Mouse (Mus musculus): ENCODE results near the gene Gng3.

The Gng3 gene

DNA sequence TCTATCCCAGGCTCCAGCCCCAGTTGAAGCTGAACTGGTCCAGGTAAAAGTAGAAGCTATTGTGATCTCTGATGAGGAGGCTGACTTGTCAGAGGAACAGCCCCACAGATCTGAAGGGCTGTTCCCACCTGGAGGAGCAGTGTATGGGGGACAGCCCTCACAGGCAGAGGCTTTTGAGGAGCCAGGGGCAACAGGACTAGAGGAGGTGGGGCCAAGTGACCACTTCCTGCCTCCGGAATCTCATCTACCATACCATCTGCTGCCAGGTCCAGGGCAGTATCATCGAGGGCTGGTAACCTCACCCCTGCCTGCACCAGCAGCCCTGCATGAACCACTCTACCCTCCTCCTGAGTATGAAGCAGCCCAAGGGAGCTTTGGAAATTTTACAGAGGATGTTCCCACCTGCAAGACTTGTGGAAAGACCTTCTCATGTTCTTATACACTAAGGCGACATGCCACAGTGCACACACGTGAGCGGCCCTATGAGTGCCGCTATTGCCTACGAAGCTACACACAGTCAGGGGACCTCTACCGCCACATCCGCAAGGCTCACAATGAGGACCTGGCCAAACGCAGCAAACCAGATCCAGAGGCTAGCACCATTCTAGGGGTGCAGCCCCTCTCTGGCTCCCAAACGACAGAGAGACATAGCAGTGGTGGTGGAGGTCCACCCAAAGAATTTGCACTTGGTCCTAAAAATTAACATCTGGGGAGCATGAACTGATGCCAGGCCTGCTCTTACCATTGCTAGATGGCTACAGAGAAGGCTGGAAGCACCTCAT lies 34.9 kb downstream of the Gng3 start:
- no peak for DNase-seq (ENCODE audit: extremely low spot score)

DNA sequence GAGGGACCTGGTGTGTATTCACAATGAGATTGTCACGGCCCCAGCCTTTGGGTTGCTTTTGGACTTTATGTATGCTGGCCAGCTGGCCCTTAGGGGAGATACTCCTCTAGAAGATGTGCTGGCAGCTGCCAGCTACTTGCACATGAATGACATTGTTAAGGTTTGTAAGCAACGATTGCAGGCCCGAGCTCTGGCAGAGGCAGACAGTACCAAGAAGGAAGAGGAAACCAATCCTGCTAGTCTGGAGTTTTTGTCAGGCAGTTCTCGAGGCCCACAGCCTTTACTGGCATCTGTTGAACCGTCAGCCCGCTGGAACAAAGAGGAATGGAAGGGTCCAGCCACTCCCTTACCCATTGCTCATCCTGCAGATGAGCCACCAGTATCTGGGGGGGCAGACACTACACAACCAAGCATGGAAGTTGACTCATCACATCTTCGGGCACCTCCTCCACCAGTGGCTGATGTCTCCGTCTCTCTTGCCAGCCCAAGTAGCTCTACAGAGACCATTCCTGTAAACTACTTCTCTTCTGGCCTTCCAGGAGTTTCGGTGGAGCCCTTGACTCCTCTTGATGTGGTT lies 35.7 kb downstream of the Gng3 start:
- no peak for DNase-seq (ENCODE audit: extremely low spot score)

DNA sequence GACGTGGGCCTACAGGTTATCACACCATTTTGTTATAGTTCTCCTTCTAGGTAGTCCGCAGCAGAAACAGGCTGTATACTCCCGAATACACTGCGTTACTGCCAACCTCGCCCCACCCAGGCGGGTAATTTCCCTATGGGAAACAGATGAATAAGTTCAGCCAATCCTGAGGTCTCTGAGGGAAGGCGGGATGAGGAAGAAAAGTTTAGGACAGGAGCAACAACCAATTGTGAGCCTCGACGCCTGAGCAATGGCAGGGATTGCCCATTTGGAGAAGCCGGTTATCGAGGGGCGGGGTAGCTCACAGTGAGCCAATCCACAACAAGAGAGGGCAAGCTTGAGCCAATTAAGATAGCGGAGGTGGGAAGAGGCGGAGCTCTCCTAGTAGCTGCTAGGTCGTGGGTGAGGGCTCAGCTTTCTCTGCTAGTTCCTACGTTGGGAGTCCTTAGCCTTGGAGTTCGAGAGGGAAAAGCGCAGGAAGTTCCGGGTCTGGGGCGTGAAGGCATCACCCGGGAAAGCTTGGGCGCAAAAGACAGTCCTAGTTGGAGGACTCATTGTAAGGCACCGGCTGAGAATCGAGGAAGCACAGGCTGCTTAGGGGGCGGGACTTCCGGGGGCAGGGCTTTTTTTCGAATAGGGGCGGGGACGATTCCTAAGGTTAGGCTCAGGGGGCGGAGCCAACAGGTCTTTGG lies 36.7 kb downstream of the Gng3 start, which contains the start of gene Zbtb3:
TSS of gene Zbtb3 (plus strand) at position 426 of the 692 bp plus-strand sequence.
- peak; percentile 95 for DNase-seq (ENCODE audit: extremely low spot score)

DNA sequence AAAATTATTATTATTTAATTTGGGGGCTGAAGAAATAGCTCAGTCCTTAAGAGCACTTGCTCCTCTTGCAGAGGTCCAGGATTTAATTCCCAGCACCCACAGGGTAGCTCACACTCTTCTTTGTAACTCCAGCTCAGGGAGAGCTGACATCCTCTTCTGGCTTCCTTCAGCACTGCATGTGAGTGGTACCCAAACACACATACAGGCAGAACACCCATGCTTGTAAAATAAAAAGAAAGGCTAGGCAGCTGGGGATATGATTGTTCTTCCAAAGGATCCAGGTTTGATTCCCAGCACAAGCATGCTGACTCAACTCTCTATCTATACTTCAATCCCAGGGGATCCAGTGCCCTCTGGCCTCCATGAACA lies 40.1 kb downstream of the Gng3 start:
- no peak for DNase-seq (ENCODE audit: extremely low spot score)

DNA sequence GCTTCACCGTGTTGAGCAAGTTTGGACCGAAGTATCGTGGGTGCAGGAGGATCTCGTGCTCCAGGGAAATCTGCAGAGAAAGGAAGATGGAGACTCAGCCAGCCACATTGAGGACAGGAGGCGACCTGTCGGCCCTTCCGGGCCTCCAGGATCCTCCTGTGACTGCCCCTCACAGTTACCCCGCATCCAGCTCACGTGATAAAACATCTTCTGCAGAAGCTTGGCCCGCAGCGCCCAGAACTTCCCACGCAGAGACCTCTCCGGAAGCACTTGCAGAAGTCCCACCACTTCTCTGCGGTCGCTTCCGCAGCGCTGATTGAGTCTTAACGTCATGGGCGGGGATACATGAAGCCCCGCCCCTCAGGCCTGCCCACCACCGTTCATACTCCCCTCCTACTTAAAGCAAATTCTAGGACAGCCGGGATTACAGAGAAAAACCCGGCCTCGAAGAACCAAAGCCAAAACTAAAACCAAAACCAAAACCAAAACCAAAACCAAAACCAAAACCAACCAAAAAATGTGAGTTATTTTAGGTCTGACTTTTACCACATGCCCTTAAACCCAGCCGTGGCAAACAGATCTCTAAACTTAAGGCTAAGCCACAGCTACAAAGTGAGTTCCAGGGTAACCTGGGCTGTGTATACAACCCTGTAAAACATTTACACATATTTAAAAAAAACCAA lies 40.6 kb downstream of the Gng3 start, which contains the start of gene Polr2g:
TSS of gene Polr2g (minus strand) at position 314 of the 683 bp plus-strand sequence.
- DNase-seq (ENCODE audit: extremely low spot score): peak; percentile 88

DNA sequence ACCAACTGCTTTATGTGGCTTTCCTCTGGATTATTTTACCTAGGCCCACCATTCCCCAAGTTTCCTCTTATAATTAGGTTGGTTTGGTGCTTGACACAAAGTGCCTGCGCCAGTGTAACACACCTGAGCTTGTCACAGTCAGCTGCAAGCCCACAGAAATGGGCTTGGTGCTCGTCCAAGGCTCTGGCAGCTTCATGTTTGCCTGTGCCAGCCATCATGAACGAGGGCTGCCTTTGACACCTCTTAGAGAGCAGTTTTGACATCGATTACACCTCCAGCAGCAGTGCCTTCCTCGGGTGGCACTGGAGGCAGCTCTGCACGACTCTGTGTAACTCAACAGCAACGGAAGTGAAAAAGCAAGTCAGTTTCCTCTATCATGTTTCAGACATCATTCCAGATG lies 48.8 kb downstream of the Gng3 start:
- no peak for DNase-seq (ENCODE audit: extremely low spot score)

DNA sequence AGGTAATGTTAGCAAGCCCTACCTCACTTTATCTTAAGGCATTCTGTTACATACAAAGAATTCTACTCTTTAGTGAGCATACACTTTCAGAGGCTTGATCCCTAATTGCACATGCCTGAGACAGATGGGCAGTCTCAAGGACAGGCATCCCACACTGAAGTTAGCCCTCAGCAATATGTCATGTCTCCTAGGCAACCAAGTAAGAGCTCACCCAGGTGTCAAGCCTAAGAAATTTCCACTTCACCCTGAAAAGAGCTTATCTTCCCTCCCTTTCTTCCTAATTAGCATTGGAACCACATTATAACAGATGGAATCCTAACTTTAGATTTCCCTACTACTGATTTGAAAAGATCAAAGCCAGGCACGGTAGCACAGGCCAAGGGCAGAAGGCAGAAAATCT lies 49.8 kb downstream of the Gng3 start:
- DNase-seq (ENCODE audit: extremely low spot score): no peak

DNA sequence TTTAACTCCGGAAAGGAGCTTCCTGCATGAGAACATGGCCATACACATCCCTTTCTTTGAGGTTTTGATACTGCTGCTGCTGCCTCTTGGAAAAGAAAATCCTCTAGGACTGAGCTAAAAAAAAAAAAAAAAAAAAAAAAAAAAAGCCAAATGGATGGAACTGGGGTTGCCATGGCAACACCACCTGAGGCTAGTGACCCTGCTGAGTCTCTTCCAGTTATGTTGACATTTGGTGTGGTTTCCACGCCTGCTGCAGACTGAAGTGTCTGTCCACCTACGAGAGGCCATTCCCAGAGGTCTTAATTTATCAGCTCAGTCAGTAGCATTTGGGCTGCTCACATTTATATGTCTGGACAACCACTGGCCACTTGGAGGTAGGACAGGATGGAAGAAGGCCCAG lies 50.5 kb downstream of the Gng3 start:
- DNase-seq (ENCODE audit: extremely low spot score): no peak
